Mouse (Mus musculus): ENCODE measurements at regions not wholly inside any gene's neighbourhood (a gene's known extent, or its start where the extent isn't known, plus 50 kb on each side); places are given as distances from the start of the nearest gene placed in this dataset.
A peak's percentile ranks its signal among the peaks of the same experiment; 100 is the strongest.

DNA sequence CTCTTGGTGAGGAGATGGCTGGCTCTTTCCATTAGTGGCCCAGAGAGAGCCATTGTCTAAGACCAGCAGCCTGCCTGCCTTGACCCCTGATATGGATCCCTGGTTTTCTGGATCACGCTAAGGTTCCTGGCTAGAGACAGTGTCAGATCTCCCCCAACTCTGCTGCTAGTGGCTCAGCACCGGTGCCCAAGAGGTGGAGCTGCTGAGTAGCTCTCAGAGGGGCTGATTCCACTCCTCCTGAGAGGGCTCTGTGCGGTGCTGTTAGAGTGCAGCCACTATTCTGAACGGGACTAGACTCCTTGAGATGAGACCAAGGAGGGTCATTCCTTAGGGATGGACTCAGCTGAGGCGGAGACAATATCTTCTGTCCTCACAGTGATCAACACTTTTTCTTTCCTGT, 84.6 kb downstream of the Trim29 start:
- TF ChIP-seq CTCF (IDR thresholded peaks at IDR 0.05; ENCODE audit: low read depth, low read length) (0 out of 2 replicates have a peak, but pooled peaks have one; percentile 19), POLR2A (IDR thresholded peaks at IDR 0.05; ENCODE audit: extremely low read depth, insufficient read depth, low read length) (no peak)
